Mouse (Mus musculus) right cerebral cortex, postnatal 25 days (tissue): ENCODE results near the gene Dok4.
A peak's percentile ranks its signal among the peaks of the same experiment; 100 is the strongest.

Experiments
- DNase-seq: peaks from one replicate; pipeline ENCODE4 v3.0.0; 2022

Gene Dok4

GRCm38 (mm10) chr8:94876197-94876730 lies at the start of gene Dok4:
Gene Dok4, minus strand, starts transcription at chr8:94876330.
- peak; percentile 59 for DNase-seq

GRCm38 (mm10) chr8:94923405-94923804 lies 47.3 kb upstream of the Dok4 start, which contains the start of gene Adgrg5:
Gene Adgrg5, plus strand, starts transcription at chr8:94923694.
- no peak for DNase-seq

- no peak for DNase-seq
These were observed 46.5 kb upstream of the Dok4 start for GRCm38 (mm10) chr8:94922602-94923001.

GRCm38 (mm10) chr8:94922176-94922575 lies 46.0 kb upstream of the Dok4 start:
- no peak for DNase-seq

- DNase-seq: no peak
These were observed 43.1 kb upstream of the Dok4 start for GRCm38 (mm10) chr8:94919256-94919655.

- no peak for DNase-seq
These were observed 41.8 kb upstream of the Dok4 start, which contains the start of gene Ccdc102a for GRCm38 (mm10) chr8:94917851-94918495. Gene Ccdc102a, minus strand, starts transcription at chr8:94918098.

GRCm38 (mm10) chr8:94917352-94917751 lies 41.2 kb upstream of the Dok4 start:
- DNase-seq: peak; percentile 74

GRCm38 (mm10) chr8:94916960-94917324 lies 40.8 kb upstream of the Dok4 start:
- no peak for DNase-seq

GRCm38 (mm10) chr8:94916311-94916959 lies 40.3 kb upstream of the Dok4 start:
- DNase-seq: no peak

- DNase-seq: no peak
These were observed 38.6 kb upstream of the Dok4 start for GRCm38 (mm10) chr8:94914701-94915101.

- no peak for DNase-seq
These were observed 38.1 kb upstream of the Dok4 start for GRCm38 (mm10) chr8:94914256-94914655.

GRCm38 (mm10) chr8:94913061-94913660 lies 37.0 kb upstream of the Dok4 start:
- peak; percentile 50 for DNase-seq

GRCm38 (mm10) chr8:94908847-94909246 lies 32.7 kb upstream of the Dok4 start:
- DNase-seq: peak; percentile 53

- DNase-seq: no peak
These were observed 31.6 kb upstream of the Dok4 start for GRCm38 (mm10) chr8:94907591-94908300.

- DNase-seq: peak; percentile 31
These were observed 28.5 kb upstream of the Dok4 start for GRCm38 (mm10) chr8:94904450-94905175.

GRCm38 (mm10) chr8:94903709-94904108 lies 27.6 kb upstream of the Dok4 start:
- no peak for DNase-seq

GRCm38 (mm10) chr8:94901031-94901430 lies 24.9 kb upstream of the Dok4 start:
- no peak for DNase-seq

GRCm38 (mm10) chr8:94900617-94901016 lies 24.5 kb upstream of the Dok4 start:
- no peak for DNase-seq

- no peak for DNase-seq
These were observed 23.1 kb upstream of the Dok4 start for GRCm38 (mm10) chr8:94899262-94899661.

GRCm38 (mm10) chr8:94892917-94893316 lies 16.8 kb upstream of the Dok4 start:
- no peak for DNase-seq

GRCm38 (mm10) chr8:94888383-94889036 lies 12.4 kb upstream of the Dok4 start:
- no peak for DNase-seq

- no peak for DNase-seq
These were observed 4.6 kb upstream of the Dok4 start for GRCm38 (mm10) chr8:94880742-94881141.
